Mouse (Mus musculus) kidney, adult 2 months (tissue): ENCODE data around the gene Erg. TPM values are rescaled to one million over a fixed set of nuclear protein-coding genes. Genes with fewer than 3 reads are reported as not detected.

Source experiments
- DNase-seq: peaks from one replicate; pipeline ENCODE4 v3.0.0; 2021
- H3K27ac ChIP-seq: fragments of 200-500 bp; 2 replicates; pipeline ENCODE4 v1.5.1; 2012; ENCODE audit warnings: low read depth, low read length, control low read depth, inconsistent platforms; ENCODE audit not compliant: insufficient read depth
- H3K27me3 ChIP-seq: fragments of 200-500 bp; replicated peaks from 2 replicates; pipeline ENCODE4 v1.6.1; 2012; ENCODE audit warnings: mild to moderate bottlenecking, moderate library complexity, low read length, inconsistent platforms; ENCODE audit not compliant: control insufficient read depth, insufficient read depth
- H3K36me3 ChIP-seq: fragments of 200-500 bp; 2 replicates; pipeline ENCODE4 v1.6.1; 2012; ENCODE audit warnings: mild to moderate bottlenecking, moderate library complexity, low read length, inconsistent platforms; ENCODE audit not compliant: control insufficient read depth, insufficient read depth
- H3K4me1 ChIP-seq: fragments of 200-500 bp; 2 replicates; pipeline ENCODE4 v1.6.1; 2011; ENCODE audit warnings: low read length; ENCODE audit not compliant: control insufficient read depth, insufficient read depth
- H3K4me3 ChIP-seq: fragments of 200-500 bp; 2 replicates; pipeline ENCODE4 v1.5.1; 2011; ENCODE audit warnings: mild to moderate bottlenecking, low read depth, low read length, control low read depth; ENCODE audit not compliant: insufficient read depth
- CTCF ChIP-seq: fragments of 200-500 bp; conservative IDR thresholded peaks from 2 replicates; pipeline ENCODE4 v1.5.1; 2011; ENCODE audit warnings: low read depth, mild to moderate bottlenecking, control low read depth, low read length, moderate library complexity, mixed read lengths; ENCODE audit not compliant: insufficient read depth, insufficient read length
- POLR2A ChIP-seq: fragments of 200-500 bp; IDR thresholded peaks from one replicate; pipeline ENCODE4 v1.6.1; 2011; ENCODE audit warnings: low read depth, low read length, control low read depth
- WGBS: fragments of 180-500 bp; shearing (Covaris S2); methylation state at CpG from one replicate; pipeline ENCODE4 v1.1.7; 2018; 5-methylcytosine and 5-hydroxymethylcytosine counted together
- polyA plus RNA-seq: library from polyadenylated mRNA; depleted of rRNA; stranded (reverse); fragments of >200 nt; gene quantifications from 2 replicates; pipeline ENCODE4 v1.2.3, GENCODE M21; 2012

The Erg gene
- polyA plus RNA-seq, 1 experiment = 20.0 TPM

- Histone ChIP-seq H3K36me3 (no peaks in the 10 kb centered on the region), H3K27ac (no peak overlapping the region), H3K27me3 (0 out of 2 replicates have a peak, but pooled peaks cover 2% of the 10 kb centered on the region), H3K4me1 (no peaks in the 10 kb centered on the region), H3K4me3 (peak overlapping the region; percentile 1; the same call in 1 of the 2 replicates)
- DNase-seq = peak; percentile 8
- no peak for TF ChIP-seq CTCF
- no peak for TF ChIP-seq POLR2A
- WGBS = 1% methylated on average over 36 of the region's 36 CpGs
These were observed 667 bp downstream of the Erg start for GRCm38 (mm10) chr16:95585541-95586310.

DNA sequence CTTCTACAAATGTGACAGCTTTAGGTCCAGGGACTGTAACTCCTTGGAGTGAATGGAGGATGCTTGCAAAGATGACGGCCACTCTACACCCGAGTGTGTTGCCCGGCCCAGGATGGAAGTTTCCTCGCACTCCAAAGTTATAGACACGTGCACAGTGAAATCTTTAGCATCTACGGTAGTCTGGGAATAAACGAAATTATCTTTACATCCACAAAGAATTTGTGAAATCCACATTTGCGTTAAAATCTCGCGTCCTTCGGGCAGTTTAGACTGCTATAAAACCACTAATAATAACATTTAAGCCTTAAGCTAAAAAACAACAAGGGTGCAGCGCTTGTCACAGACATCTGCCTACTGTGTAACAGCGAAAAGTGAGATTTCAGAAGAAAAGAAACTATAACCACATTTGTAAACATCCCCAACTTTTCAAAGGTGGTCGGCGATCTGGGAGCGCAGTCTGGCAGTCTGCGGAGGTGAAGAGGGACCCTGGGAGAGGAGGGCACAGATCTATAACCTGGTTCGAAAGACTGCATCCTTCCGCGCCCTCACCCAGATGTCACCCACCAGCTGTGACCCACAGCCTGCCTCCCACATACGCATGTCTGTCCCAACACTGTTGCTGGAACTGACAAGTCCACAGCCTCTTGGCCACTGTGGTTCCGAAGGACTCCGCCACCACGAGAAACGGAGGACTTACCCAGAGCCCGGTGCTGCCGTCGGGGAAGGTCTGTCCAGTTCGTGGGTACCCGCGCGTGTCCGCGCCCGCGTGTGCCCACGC lies 1.5 kb downstream of the Erg start:
- Histone ChIP-seq H3K4me1 (no peaks in the 10 kb centered on the region), H3K36me3 (no peaks in the 10 kb centered on the region), H3K27me3 (0 out of 2 replicates have a peak, but pooled peaks cover 2% of the 10 kb centered on the region), H3K4me3 (peak overlapping the region; percentile 1; the same call in 1 of the 2 replicates), H3K27ac (no peak overlapping the region)
- TF ChIP-seq CTCF (no peak), POLR2A (no peak)
- no peak for DNase-seq
- WGBS = 11% methylated on average over 37 of the region's 37 CpGs

DNA sequence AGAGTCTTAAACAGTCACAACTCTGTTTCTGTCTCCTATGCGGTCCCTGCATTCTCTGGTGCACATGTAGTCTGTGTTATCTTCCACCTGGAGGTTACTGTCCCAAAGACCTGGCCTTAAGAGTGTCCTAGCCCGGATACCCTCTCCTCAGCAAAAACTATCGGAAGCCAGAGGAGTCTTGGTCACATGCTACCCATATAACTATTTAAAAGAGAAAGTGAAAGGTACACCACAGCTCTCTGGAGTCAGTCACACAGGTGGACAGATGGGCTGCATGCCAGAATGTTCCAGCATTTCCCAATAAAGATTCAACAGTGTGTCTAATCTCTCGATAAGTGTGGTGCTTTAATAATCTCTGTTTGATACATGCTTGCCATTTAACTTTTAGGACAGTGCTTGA lies 7.1 kb downstream of the Erg start:
- H3K36me3 ChIP-seq = no peaks in the 10 kb centered on the region
- 66% methylated on average over 4 of the region's 4 CpGs for WGBS
- H3K27me3 ChIP-seq = no peaks in the 10 kb centered on the region
- no peak for DNase-seq
- H3K27ac ChIP-seq = no peak overlapping the region
- H3K4me1 ChIP-seq = no peaks in the 10 kb centered on the region
- no peak overlapping the region for H3K4me3 ChIP-seq
- TF ChIP-seq POLR2A (no peak), CTCF (no peak)

GRCm38 (mm10) chr16:95573163-95573562 lies 13.2 kb downstream of the Erg start:
- WGBS = 61% methylated on average over 13 of the region's 13 CpGs
- Histone ChIP-seq H3K36me3 (no peaks in the 10 kb centered on the region), H3K27ac (no peak overlapping the region), H3K4me1 (no peaks in the 10 kb centered on the region), H3K27me3 (no peaks in the 10 kb centered on the region), H3K4me3 (no peak overlapping the region)
- TF ChIP-seq POLR2A (no peak), CTCF (no peak)
- DNase-seq = no peak

- Histone ChIP-seq H3K27me3 (no peaks in the 10 kb centered on the region), H3K27ac (no peak overlapping the region), H3K4me3 (no peak overlapping the region), H3K4me1 (no peaks in the 10 kb centered on the region), H3K36me3 (no peaks in the 10 kb centered on the region)
- TF ChIP-seq CTCF (peak; percentile 52), POLR2A (no peak)
- 15% methylated on average over 1 of the region's 1 CpGs for WGBS
- DNase-seq = peak; percentile 23
These were observed 15.8 kb downstream of the Erg start for GRCm38 (mm10) chr16:95570616-95571015.

GRCm38 (mm10) chr16:95556834-95557233 lies 29.6 kb downstream of the Erg start:
- DNase-seq = no peak
- H3K36me3 ChIP-seq = no peaks in the 10 kb centered on the region
- no peaks in the 10 kb centered on the region for H3K4me1 ChIP-seq
- TF ChIP-seq POLR2A (no peak), CTCF (no peak)
- WGBS = 71% methylated on average over 4 of the region's 4 CpGs
- H3K4me3 ChIP-seq = no peak overlapping the region
- H3K27me3 ChIP-seq = no peaks in the 10 kb centered on the region
- H3K27ac ChIP-seq = no peak overlapping the region

GRCm38 (mm10) chr16:95553136-95553535 lies 33.3 kb downstream of the Erg start:
- TF ChIP-seq POLR2A (no peak), CTCF (no peak)
- H3K4me3 ChIP-seq = no peak overlapping the region
- H3K27me3 ChIP-seq = no peaks in the 10 kb centered on the region
- WGBS = 88% methylated on average over 2 of the region's 2 CpGs
- H3K4me1 ChIP-seq = no peaks in the 10 kb centered on the region
- H3K36me3 ChIP-seq = no peaks in the 10 kb centered on the region
- no peak for DNase-seq
- H3K27ac ChIP-seq = no peak overlapping the region
